Comparison of ENCODE assay signal across 20 mouse cellular contexts in genomic region chr14:27272072-27272834, GRCm38 (mm10).
DNase-seq lines count a peak whose midpoint lies in the region; ATAC-seq lines count a peak whose summit lies in the region.
"Had no signal": no experiment of that assay in that cellular context is flagged by ENCODE, and none has a peak within 500 bp of the region (broad histone marks: within the 10 kb centered on the region; RNA-seq: fewer than 3 reads in every experiment).

No protein-coding gene starts in this region.

- 0 out of 2 replicates have a peak overlapping the region, but pooled peaks have one; percentile 29 for H3K9ac ChIP-seq in hindbrain, embryonic 13.5 days
- 0 out of 2 replicates have a peak overlapping the region, but pooled peaks have one; percentile 23 for H3K9ac ChIP-seq in midbrain, embryonic 14.5 days (replicated peaks; ENCODE audit: low read length)
- no peak overlapping the region for H3K9ac ChIP-seq in kidney, embryonic 15.5 days
- H3K9ac ChIP-seq: heart, embryonic 12.5 days; limb, embryonic 13.5 days; liver, embryonic 15.5 days; neural tube, embryonic 13.5 days had no signal

- H3K36me3 ChIP-seq in hindbrain, embryonic 13.5 days = no peaks in the 10 kb centered on the region
- no peaks in the 10 kb centered on the region for H3K36me3 ChIP-seq in midbrain, embryonic 14.5 days (ENCODE audit: control insufficient read depth, insufficient read depth, low read length)
- H3K36me3 ChIP-seq in kidney, embryonic 15.5 days = no peaks in the 10 kb centered on the region
- H3K36me3 ChIP-seq: heart, embryonic 12.5 days; limb, embryonic 13.5 days; liver, embryonic 15.5 days; neural tube, embryonic 13.5 days had no signal

- intact Hi-C loops in left cerebral cortex, postnatal 14 days (cut with DNase I) = no loop called here

- no peaks in the 10 kb centered on the region for H3K9me3 ChIP-seq in hindbrain, embryonic 13.5 days
- no peaks in the 10 kb centered on the region for H3K9me3 ChIP-seq in midbrain, embryonic 14.5 days (ENCODE audit: control insufficient read depth, low read length)
- H3K9me3 ChIP-seq in kidney, embryonic 15.5 days (replicated peaks) = no peaks in the 10 kb centered on the region
- H3K9me3 ChIP-seq: heart, embryonic 12.5 days; limb, embryonic 13.5 days; liver, embryonic 15.5 days; neural tube, embryonic 13.5 days had no signal

- peak overlapping the region; percentile 31 for H3K27ac ChIP-seq in hindbrain, embryonic 13.5 days
- peak overlapping the region; percentile 57 for H3K27ac ChIP-seq in midbrain, embryonic 14.5 days (replicated peaks; ENCODE audit: low read depth, low read length)
- H3K27ac ChIP-seq in kidney, embryonic 15.5 days = no peak overlapping the region
- H3K27ac ChIP-seq: left cerebral cortex, adult 2 months; limb, embryonic 13.5 days; liver, embryonic 15.5 days; neural tube, embryonic 13.5 days had no signal

- no peak overlapping the region for H3K4me3 ChIP-seq in hindbrain, embryonic 13.5 days
- no peak overlapping the region for H3K4me3 ChIP-seq in midbrain, embryonic 14.5 days (replicated peaks; ENCODE audit: low read depth, low read length)
- H3K4me3 ChIP-seq in kidney, embryonic 15.5 days (replicated peaks) = no peak overlapping the region
- H3K4me3 ChIP-seq: heart, embryonic 12.5 days; left cerebral cortex, adult 2 months; limb, embryonic 13.5 days; liver, embryonic 15.5 days; neural tube, embryonic 13.5 days had no signal

- ATAC-seq in hindbrain, embryonic 13.5 days (ENCODE audit: low FRiP score) = no peak
- peak; percentile 37; the same call in 1 of the 2 replicates for ATAC-seq in midbrain, embryonic 14.5 days (ENCODE audit: low FRiP score, low TSS enrichment)
- no peak for ATAC-seq in kidney, embryonic 15.5 days (replicated peaks; ENCODE audit: low FRiP score)
- ATAC-seq: CD4-positive, CD25-positive, alpha-beta regulatory T cell, adult 4 months had no signal

- DNase-seq in ES-CJ7 (ENCODE audit: low read depth, low spot score) (peak; percentile 87), R1 (ENCODE audit: low read depth, low spot score) (peak; percentile 96)
- DNase-seq in midbrain, embryonic 14.5 days = peak; percentile 59
- no peak for DNase-seq in left cerebral cortex, postnatal 14 days (ENCODE audit: low spot score in 2 of 2)
- no peak for DNase-seq in urinary bladder, adult 18-20 months (ENCODE audit: low spot score in 2 of 2)
- no peak for DNase-seq in lung, postnatal 10 days
- DNase-seq: adrenal gland, adult 8-10 months; embryo, embryonic 11 days; kidney, adult 8-10 months; lung, postnatal 14 days; right cerebral cortex, adult 18-20 months; thymus, postnatal 14 days had no signal

- WGBS in hindbrain, embryonic 13.5 days = 30% methylated on average over 11 of the region's 11 CpGs
- WGBS in midbrain, embryonic 14.5 days = 6% methylated on average over 11 of the region's 11 CpGs
- WGBS in kidney, embryonic 15.5 days = 43% methylated on average over 11 of the region's 11 CpGs

- H3K4me2 ChIP-seq in hindbrain, embryonic 13.5 days = no peak overlapping the region
- no peak overlapping the region for H3K4me2 ChIP-seq in midbrain, embryonic 14.5 days (ENCODE audit: low read length)
- H3K4me2 ChIP-seq in kidney, embryonic 15.5 days = no peak overlapping the region
- H3K4me2 ChIP-seq: heart, embryonic 12.5 days; limb, embryonic 13.5 days; liver, embryonic 15.5 days; neural tube, embryonic 13.5 days had no signal

- H3K4me1 ChIP-seq in hindbrain, embryonic 13.5 days (replicated peaks) = peaks cover 20% of the 10 kb centered on the region
- H3K4me1 ChIP-seq in midbrain, embryonic 14.5 days (ENCODE audit: control insufficient read depth, insufficient read depth, low read length) = peaks cover 16% of the 10 kb centered on the region
- H3K4me1 ChIP-seq in kidney, embryonic 15.5 days = peaks cover 2% of the 10 kb centered on the region; the same call in 1 of the 2 replicates
- H3K4me1 ChIP-seq: liver, embryonic 15.5 days had no signal

- H3K27me3 ChIP-seq in hindbrain, embryonic 13.5 days = no peaks in the 10 kb centered on the region
- H3K27me3 ChIP-seq in midbrain, embryonic 14.5 days (ENCODE audit: control insufficient read depth, insufficient read depth, low read length) = no peaks in the 10 kb centered on the region
- no peaks in the 10 kb centered on the region for H3K27me3 ChIP-seq in kidney, embryonic 15.5 days
- H3K27me3 ChIP-seq: heart, embryonic 12.5 days; limb, embryonic 13.5 days; liver, embryonic 15.5 days; neural tube, embryonic 13.5 days had no signal

Comparison
In these comparisons a context has a peak if more than half of its experiments do, and no peak if none do; other contexts are left out.
1. DNase-seq: peak in ES-CJ7 (single experiment), R1 (single experiment) and midbrain, embryonic 14.5 days (single experiment); none in left cerebral cortex, postnatal 14 days (0 of 2), urinary bladder, adult 18-20 months (0 of 2) and lung, postnatal 10 days (single experiment).